Mouse (Mus musculus) heart, postnatal 36 days (tissue): ENCODE data around the gene AC131692.1. TPM values are rescaled to one million over a fixed set of nuclear protein-coding genes. Genes with fewer than 3 reads are reported as not detected.

ENCODE experiments used
- DNase-seq, 2 experiments: peaks; one replicate each; pipeline ENCODE4 v3.0.0; 2021 to 2022
- intact Hi-C: fragments of 180-260 bp; cut with DNase I; formaldehyde crosslinking; loops from one replicate; pipeline ENCODE4 v1.15.1; 2025
- total RNA-seq, 2 experiments: library from RNA; stranded (reverse); gene quantifications; 2 replicates each; pipeline ENCODE4 v1.2.3; 2021

AC131692.1 gene
- not detected for total RNA-seq

GRCm38 (mm10) chr19:6094119-6094518 lies at the start of gene AC131692.1:
TSS of gene AC131692.1 (plus strand) at chr19:6094419.
- DNase-seq: no peak

GRCm38 (mm10) chr19:6045366-6046293 lies 48.6 kb upstream of the AC131692.1 start:
- no peak for DNase-seq
- intact Hi-C loops: loop anchor here (5.0 kb wide), 2 partner anchors 82 to 133 kb away; partner anchors contain the start of genes Dpf2 and Snx15

More at GRCm38 (mm10) chr19:6094119-6094518, at the start of gene AC131692.1:
- intact Hi-C loops: no loop called here

GRCm38 (mm10) chr19:6046294-6047153 lies 47.7 kb upstream of the AC131692.1 start, which contains the start of gene Syvn1:
TSS of gene Syvn1 (plus strand) at chr19:6046576.
- intact Hi-C loops: loop anchor here (5.0 kb wide), 2 partner anchors 81 to 134 kb away; partner anchors contain the start of genes Dpf2 and Snx15
- DNase-seq: peak; percentile 87 to 95

- intact Hi-C loops: loop anchor here (5.0 kb wide), 2 partner anchors 80 to 135 kb away; partner anchors contain the start of genes Dpf2 and Snx15
- DNase-seq: no peak
These were observed 46.9 kb upstream of the AC131692.1 start for GRCm38 (mm10) chr19:6047154-6047898.

GRCm38 (mm10) chr19:6047899-6048166 lies 46.4 kb upstream of the AC131692.1 start:
- no peak for DNase-seq

GRCm38 (mm10) chr19:6048681-6049410 lies 45.4 kb upstream of the AC131692.1 start:
- no peak for DNase-seq
- intact Hi-C loops: loop anchor here (5.0 kb wide), 2 partner anchors 78 to 137 kb away; partner anchors contain the start of genes Dpf2 and Snx15

More at GRCm38 (mm10) chr19:6047899-6048166, 46.4 kb upstream of the AC131692.1 start:
- intact Hi-C loops: loop anchor here (5.0 kb wide), 2 partner anchors 79 to 136 kb away; partner anchors contain the start of genes Dpf2 and Snx15

GRCm38 (mm10) chr19:6052516-6052915 lies 41.7 kb upstream of the AC131692.1 start:
- intact Hi-C loops: no loop called here
- DNase-seq: peak in 1 of 2 experiments; percentile 1

- intact Hi-C loops: no loop called here
- no peak for DNase-seq
These were observed 39.9 kb upstream of the AC131692.1 start for GRCm38 (mm10) chr19:6054296-6054695.

- no peak for DNase-seq
- intact Hi-C loops: loop anchor here (1.0 kb wide), 1 partner anchor 28 kb away; the partner anchor contains the start of genes Cdca5 and Zfpl1
These were observed 37.5 kb upstream of the AC131692.1 start for GRCm38 (mm10) chr19:6056696-6057095.

- intact Hi-C loops: loop anchor here (1.0 kb wide), 1 partner anchor 27 kb away; the partner anchor contains the start of genes Cdca5 and Zfpl1
- DNase-seq: peak; percentile 98 to 99
These were observed 36.7 kb upstream of the AC131692.1 start, which contains the start of the genes Mrpl49 and Fau for GRCm38 (mm10) chr19:6057313-6058096. TSS of gene Mrpl49 (minus strand) at chr19:6057785. TSS of gene Fau (plus strand) at chr19:6057844.

- intact Hi-C loops: no loop called here
- DNase-seq: no peak
These were observed 35.7 kb upstream of the AC131692.1 start for GRCm38 (mm10) chr19:6058513-6058912.

GRCm38 (mm10) chr19:6058966-6059365 lies 35.3 kb upstream of the AC131692.1 start:
- intact Hi-C loops: no loop called here
- no peak for DNase-seq

GRCm38 (mm10) chr19:6061021-6061533 lies 33.1 kb upstream of the AC131692.1 start, which contains the start of gene Znhit2:
TSS of gene Znhit2 (plus strand) at chr19:6061192.
- intact Hi-C loops: loop anchor here (5.0 kb wide), 2 partner anchors 149 to 181 kb away; partner anchors contain the start of genes Atg2a and Dpf2
- peak; percentile 90 to 93 for DNase-seq

- intact Hi-C loops: loop anchor here (5.0 kb wide), 2 partner anchors 149 to 181 kb away; partner anchors contain the start of genes Atg2a and Dpf2
- no peak for DNase-seq
These were observed 32.4 kb upstream of the AC131692.1 start for GRCm38 (mm10) chr19:6061641-6062302.

GRCm38 (mm10) chr19:6062418-6062817 lies 31.8 kb upstream of the AC131692.1 start:
- DNase-seq: no peak
- intact Hi-C loops: loop anchor here (5.0 kb wide), 2 partner anchors 150 to 180 kb away; partner anchors contain the start of genes Atg2a and Dpf2

- DNase-seq: no peak
- intact Hi-C loops: loop anchor here (5.0 kb wide), 2 partner anchors 151 to 179 kb away; partner anchors contain the start of genes Atg2a and Dpf2
These were observed 31.1 kb upstream of the AC131692.1 start for GRCm38 (mm10) chr19:6063081-6063480.

GRCm38 (mm10) chr19:6066571-6066970 lies 27.6 kb upstream of the AC131692.1 start:
- no peak for DNase-seq
- intact Hi-C loops: no loop called here
